Mouse (Mus musculus) splenic B cell, adult 2 months (primary cell): ENCODE results near the gene Gphn.
"Not testable (repeated sequence)": the region's sequence is repeated elsewhere in the genome, so short reads cannot be mapped to it uniquely, and the experiment has no call there.

ENCODE experiments used
- DNase-seq: peaks from one replicate; pipeline ENCODE4 v3.0.0-alpha.2; 2011; ENCODE audit warnings: low read depth, low spot score
- H3K27me3 ChIP-seq: 2 replicates; pipeline ENCODE4 v1.6.1; 2012; ENCODE audit warnings: mild to moderate bottlenecking, low read length, moderate library complexity, mixed read lengths; ENCODE audit not compliant: control insufficient read depth, poor library complexity, insufficient read depth, severe bottlenecking
- H3K36me3 ChIP-seq: 2 replicates; pipeline ENCODE4 v1.6.1; 2012; ENCODE audit warnings: mild to moderate bottlenecking, low read length, moderate library complexity, mixed read lengths; ENCODE audit not compliant: control insufficient read depth, poor library complexity, insufficient read depth, severe bottlenecking

Gphn gene

DNA sequence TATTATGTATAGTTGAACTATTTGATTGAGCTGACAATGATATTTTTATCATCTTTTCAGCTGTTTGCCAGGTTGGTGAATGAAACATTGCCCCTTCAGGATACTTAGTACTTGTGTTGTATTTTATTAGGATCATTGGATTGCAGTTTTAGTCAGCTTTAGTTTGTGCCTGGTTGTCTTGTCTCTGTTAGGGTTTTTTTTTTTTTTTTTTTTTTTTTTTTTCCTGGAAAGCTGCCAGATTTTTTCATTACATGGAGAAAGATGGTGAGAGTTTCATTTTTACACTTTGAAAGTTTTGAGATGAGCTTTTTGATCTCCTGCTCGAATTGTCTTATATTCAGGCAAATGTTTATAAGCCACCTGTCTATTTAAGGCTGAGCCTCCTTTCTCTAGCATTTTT, 22.2 kb downstream of the Gphn start:
- H3K27me3 ChIP-seq, result no peaks in the 10 kb centered on the region
- DNase-seq, result no peak
- H3K36me3 ChIP-seq, result no peaks in the 10 kb centered on the region

DNA sequence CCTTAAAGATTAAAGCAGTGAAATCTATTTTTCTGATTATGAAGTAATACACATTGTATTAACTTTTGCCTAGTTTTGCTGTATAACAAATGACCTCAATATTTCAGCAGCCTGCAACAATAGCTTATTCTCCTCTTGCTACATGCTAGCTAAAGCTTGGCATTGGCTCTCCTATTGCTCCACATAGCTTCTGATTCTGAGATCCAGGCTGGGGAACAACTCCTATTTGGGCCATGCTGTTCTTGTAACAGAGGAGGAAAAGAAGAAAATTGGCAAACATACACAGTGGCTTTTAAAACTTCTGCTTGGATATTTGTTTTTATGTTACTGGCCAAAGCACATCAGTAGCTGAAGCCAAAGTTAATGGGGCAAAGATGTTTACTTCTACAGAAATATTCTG, 23.0 kb downstream of the Gphn start:
- H3K36me3 ChIP-seq, result no peaks in the 10 kb centered on the region
- DNase-seq, result no peak
- no peaks in the 10 kb centered on the region for H3K27me3 ChIP-seq

DNA sequence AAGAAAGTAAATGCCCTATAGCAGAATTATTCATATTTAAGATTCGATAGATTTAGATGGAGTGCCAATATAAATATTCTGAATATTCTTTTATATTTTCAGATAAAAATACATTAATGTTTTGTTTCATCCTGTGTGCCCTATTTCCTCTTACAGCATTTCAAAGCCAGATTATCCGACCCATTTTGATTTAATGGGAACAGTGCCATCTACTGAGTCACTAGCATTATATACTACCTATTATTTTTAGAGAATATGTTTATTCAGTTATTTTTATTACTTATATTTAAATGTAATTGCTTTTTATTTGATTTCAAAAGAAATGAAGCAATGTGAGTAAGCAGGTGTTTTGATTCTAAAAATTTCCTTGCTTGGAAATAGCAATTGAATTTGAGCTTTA, 51.2 kb downstream of the Gphn start:
- DNase-seq, result peak; percentile 8
- H3K27me3 ChIP-seq, result no peaks in the 10 kb centered on the region
- H3K36me3 ChIP-seq, result no peaks in the 10 kb centered on the region

DNA sequence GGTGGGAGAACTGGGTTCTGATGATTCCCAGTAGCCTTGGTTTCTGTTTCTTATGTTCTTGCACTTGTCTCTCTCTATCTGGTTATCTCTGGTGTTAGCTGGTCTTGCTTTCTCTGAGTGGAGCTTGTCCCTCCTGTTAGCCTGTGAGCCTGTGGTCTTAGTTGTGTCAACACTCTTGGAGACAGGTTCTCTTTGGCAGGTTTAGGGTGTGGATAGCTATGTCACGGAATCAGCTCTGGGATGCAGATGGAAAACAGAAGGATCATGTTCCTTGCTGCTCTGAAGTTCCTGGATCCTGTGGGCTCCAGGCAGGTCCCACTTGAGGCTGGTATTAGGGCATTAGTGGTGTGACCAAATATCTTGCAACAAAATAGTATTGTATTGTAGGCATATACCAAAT, 64.2 kb downstream of the Gphn start:
- no peaks in the 10 kb centered on the region for H3K36me3 ChIP-seq
- no peak for DNase-seq
- H3K27me3 ChIP-seq, result no peaks in the 10 kb centered on the region

DNA sequence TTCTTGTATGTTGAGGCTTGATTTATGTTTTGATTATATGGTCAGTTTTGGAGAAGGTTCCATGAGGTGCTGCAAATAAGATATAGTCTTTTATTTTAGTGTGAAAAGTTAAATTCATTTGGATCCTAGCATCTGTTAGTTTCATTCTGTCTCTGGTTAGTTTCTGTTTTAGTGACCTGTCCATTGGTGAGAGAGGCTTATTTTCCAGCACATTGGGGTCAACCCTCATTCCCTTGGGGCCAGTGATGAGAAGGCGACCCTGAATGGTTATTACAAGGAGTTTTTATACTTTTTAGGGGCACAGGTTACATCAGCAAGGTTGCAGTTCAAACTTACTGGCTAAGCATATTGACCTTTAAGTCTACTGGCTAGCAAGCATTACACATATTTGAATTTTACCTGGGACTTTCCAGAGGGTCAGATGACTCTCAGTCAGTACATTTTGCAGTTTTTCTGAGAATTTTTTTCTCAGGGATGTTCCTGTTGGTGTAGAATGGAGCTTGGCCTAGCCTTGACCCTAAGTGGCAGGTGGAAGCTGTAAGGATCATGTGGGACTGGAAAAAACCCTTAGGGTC, 72.7 kb downstream of the Gphn start:
- H3K27me3 ChIP-seq, result no peaks in the 10 kb centered on the region
- DNase-seq, result peak; percentile 22
- H3K36me3 ChIP-seq, result no peaks in the 10 kb centered on the region

DNA sequence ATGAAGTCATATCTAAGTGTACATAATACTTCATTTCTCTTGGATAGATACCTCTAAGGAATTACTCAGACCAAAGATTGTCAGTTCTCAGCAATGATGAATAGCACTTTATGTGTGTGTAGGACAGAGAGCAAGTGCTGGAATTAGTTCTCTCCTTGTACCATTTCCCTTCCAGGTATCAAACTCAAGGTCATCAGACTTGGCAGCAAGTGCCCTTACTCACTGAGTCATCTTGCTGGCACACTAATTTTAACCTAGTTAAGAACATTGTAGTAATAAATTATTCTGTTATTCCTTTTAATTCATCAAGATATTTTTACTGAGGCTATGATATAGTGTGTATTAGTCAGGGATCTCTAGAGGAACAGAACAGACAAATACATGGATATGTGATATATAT, 88.9 kb downstream of the Gphn start:
- DNase-seq, result no peak
- Histone ChIP-seq H3K36me3 (no peaks in the 10 kb centered on the region), H3K27me3 (no peaks in the 10 kb centered on the region)

DNA sequence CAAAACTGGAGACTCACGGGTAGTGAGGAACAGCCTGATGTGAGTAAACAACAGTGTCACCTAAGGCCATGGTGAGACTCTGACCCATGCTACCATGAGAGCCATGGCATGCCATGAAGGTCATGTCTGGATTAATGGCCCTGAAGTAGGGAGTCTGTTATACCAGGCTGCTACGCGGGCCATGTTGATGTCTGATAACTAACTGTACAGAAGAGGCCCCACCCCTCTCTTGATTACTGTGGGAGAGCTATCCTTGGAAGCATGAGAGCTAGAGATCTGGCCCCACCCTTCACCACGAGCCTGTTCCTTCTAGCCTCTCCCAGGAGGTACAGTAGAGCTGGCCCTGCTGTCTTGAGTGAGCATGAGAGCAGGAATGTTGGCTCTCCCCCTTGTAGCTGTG, 101.8 kb downstream of the Gphn start:
- DNase-seq, result no peak
- H3K27me3 ChIP-seq, result no peaks in the 10 kb centered on the region
- no peaks in the 10 kb centered on the region for H3K36me3 ChIP-seq

DNA sequence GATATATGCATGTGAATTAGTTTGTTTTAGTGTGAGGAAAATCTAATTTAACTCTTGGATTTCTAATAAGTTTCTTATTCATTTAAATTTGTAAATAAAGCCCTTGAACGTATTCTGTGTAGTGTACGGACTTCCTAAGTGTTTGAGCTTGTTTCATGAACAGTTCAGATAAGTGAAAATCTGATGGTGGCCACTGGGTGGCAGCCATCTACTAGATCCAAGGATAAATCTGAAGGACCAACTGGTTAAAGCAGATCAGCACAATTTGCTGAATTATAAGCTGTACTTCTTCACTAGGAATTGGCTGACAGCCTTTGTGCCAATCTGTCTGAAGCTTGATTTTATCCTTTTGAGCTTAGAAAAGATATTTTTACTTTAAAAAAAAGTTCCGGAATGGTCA, 105.9 kb downstream of the Gphn start:
- H3K36me3 ChIP-seq, result no peaks in the 10 kb centered on the region
- DNase-seq, result peak; percentile 51
- no peaks in the 10 kb centered on the region for H3K27me3 ChIP-seq

DNA sequence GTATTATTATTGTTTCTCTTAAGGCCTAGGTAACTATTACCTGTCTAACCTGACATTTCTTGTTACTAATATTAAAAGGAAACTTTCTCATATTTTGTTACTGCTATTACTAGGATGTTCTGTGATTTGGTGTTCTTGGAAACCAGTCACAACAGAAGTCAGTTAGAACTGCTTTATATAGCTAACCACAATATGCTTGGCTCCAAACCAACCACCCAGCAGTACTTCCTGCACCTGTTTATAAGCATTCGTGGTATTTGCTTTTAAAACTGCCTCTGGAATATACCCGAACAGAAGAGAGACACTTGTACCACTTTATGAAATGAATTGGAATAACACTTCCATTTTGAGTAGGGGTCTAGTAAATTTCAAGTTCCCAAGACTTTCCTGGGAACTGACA, 130.3 kb downstream of the Gphn start:
- H3K27me3 ChIP-seq, result no peaks in the 10 kb centered on the region
- H3K36me3 ChIP-seq, result no peaks in the 10 kb centered on the region
- peak; percentile 1 for DNase-seq

DNA sequence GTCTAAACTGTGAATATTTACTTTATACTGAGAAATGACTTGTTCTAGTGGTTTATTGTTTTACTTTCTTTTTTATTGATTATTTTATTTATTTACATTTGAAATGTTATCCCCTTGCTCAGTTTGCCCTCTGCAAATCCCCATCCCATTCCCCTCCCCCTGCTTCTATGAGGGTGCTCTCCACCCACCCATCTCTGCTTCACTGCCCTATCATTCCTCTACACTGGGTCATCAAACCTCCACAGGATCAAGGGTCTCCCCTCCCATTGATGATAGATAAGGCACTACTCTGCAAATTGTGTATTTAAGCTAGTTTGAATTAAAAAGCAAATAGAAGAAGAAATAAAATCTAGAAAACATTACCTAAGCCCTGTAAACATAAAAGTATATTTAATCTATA, 163.1 kb downstream of the Gphn start:
- Histone ChIP-seq H3K36me3 (no peaks in the 10 kb centered on the region), H3K27me3 (no peaks in the 10 kb centered on the region)
- DNase-seq, result no peak

DNA sequence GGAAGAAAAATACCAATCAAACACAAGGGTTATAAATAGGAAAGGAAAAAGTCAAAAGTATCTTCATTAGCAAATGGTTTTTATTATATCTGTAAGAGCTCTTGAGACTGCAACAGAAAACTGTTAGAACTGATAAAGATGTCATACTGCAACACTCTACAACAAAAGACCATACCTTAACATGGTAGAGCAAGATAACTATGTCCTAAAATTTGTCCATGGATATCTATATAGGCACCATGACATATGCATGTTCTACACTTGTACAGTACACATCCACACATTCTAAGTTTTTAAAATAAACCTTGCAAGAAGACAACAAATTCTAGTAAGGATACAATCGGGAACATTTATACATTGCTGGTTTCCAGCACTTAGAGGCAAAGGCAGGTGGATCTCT, 169.1 kb downstream of the Gphn start:
- no peaks in the 10 kb centered on the region for H3K36me3 ChIP-seq

DNA sequence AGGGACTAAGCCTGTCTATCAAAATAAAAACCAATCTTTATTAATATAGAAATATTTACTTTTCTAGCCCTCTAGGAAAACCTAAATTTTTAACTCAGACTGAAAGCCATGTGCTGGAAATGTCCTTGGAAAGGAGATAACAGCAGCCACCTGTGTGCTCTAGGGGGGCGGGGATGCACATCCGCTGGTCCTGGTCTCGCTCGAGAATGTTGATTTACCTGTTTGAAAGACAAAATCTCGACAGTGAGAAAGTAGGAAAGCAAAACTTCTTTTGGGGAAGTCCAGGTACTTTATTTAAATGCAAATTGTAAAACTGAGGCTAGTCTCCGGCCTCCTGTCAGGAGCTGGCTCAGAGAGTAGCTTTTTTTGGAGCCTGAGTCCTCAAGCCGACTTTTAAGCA, 181.3 kb downstream of the Gphn start:
- H3K27me3 ChIP-seq, H3K36me3 ChIP-seq, DNase-seq: not testable (repeated sequence)

More for the DNA sequence above, 169.1 kb downstream of the Gphn start:
- H3K27me3 ChIP-seq, result no peaks in the 10 kb centered on the region
- DNase-seq, result no peak

DNA sequence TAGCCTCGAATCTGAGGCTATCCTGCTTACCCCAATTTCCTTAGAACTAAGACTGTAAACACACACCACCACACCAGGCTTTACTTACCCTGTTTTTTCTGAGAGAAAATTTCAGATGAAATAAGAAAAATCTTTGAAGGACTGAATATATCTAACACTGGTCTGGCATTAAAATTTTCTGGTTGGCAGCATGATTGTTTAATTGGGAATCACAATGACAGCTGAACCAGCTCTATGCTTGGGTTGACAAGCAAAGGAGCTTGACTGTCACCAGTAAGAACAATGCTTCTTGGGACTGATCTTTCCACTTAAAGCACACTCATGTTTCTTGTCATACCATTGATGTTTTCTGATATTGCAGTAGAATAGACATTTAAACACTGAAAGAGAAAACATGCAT, 296.0 kb downstream of the Gphn start:
- Histone ChIP-seq H3K36me3 (no peaks in the 10 kb centered on the region), H3K27me3 (no peaks in the 10 kb centered on the region)
- DNase-seq, result no peak

DNA sequence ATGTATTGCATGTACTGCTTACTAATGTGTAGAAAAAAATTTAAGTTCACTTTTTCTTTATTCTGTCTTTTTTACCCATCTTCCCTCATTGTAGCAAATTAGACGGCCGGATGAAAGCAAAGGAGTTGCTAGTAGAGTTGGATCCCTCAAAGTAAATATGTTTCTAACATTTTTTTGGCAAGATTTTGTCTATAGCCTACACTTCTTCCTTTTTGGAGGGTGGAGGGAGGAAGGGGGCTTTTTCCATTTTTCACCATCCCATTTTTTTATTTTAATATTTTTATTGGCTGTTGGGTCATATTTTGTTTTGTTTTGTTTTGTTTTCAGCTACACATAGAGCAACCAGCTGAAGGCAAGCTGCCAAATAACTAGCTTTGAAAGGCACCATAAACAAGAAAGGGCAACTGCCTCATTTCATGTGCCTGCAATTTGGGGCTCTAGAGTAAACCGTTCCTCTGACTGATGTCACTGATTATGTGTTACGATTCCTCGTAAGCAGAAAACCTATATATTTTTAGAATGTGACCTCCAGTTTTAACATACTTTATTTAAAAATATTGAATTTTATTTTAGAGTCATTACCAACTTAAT, 296.7 kb downstream of the Gphn start:
- no peak for DNase-seq
- Histone ChIP-seq H3K27me3 (no peaks in the 10 kb centered on the region), H3K36me3 (no peaks in the 10 kb centered on the region)

DNA sequence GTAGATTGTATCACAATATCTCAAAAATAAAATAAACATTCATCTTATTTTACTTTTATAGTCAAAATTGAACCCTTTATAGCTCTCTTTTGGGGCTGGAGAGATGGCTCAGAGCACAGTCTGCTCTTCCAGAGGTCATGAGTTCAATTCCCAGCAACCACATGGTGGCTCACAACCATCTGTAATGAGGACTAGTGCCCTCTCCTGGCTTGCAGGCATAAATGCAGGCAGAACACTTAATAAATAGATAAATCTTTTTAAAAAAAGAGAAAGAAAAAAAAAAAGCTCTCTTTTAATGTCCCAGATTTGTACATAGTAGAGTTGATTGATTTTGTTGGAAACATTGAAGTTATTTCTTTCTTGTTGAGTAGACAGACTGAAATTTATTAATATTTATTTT, 311.4 kb downstream of the Gphn start:
- not testable (repeated sequence) for H3K36me3 ChIP-seq, H3K27me3 ChIP-seq, DNase-seq

DNA sequence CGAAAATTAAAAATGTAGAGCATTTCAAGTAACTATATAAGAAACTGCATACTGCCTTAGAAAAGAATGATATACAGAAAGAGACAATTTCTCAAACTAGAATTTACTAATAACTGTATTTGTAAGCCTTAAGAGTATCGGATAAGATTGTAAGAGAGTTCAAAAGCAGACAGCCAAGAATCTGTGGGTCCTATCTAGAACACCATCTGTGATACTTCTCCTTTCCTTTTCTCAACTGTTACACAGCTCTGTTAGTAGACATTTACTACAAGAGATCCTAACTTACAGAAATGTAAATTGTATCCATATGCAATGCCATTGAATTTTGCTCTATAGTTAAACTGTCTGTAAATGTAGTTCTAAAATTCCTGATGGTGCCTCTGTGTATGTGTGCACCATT, 324.7 kb downstream of the Gphn start:
- H3K36me3 ChIP-seq, result no peaks in the 10 kb centered on the region
- DNase-seq, result no peak

More for the DNA sequence above, 324.7 kb downstream of the Gphn start:
- H3K27me3 ChIP-seq, result no peaks in the 10 kb centered on the region
